Mouse (Mus musculus): ENCODE measurements around the gene Slc41a2.

DNA sequence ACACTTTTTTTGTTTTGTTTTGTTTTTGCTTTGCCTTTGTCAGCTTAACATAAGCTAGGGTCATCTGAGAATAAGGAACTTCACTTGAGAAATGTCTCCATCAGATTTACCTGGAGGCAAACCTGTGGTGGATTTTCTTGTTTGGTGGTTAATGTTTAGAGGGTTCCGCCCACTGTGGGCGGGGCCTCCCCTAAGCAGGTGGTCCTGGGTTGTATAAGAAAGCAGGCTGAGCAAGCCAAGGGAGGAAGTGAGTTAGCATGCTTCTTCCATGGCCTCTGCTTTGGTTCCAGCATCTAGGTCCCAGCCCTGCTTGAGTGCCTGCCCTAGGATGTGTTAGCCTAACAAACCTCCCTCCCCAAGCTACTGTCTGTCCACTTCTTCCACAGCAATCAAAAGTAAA lies 3.5 kb upstream of the Slc41a2 start:
- TF ChIP-seq CTCF (IDR thresholded peaks at IDR 0.05) (no peak), POLR2A (IDR thresholded peaks at IDR 0.05; ENCODE audit: insufficient read depth, low read depth, low read length) (no peak)

Measured in heart, adult 2 months (tissue).